Mouse (Mus musculus) liver, postnatal 0 days (tissue): ENCODE measurements around the gene Wdr59. TPM values are rescaled to one million over a fixed set of nuclear protein-coding genes. Genes with fewer than 3 reads are reported as not detected.

Source experiments
- ATAC-seq: fragments of 200-750 bp; cut with Nextera tagmentation; 2 replicates; pipeline ENCODE4 v1.8.0; 2017; ENCODE audit warnings: mild to moderate bottlenecking, moderate library complexity
- DNase-seq: peaks from one replicate; pipeline ENCODE4 v3.0.0-alpha.2; 2016
- H3K27ac ChIP-seq: fragments of 300-500 bp; sonication (generic); 2 replicates; pipeline ENCODE4 v1.5.1; 2014; ENCODE audit warnings: antibody characterized with exemption, moderate library complexity, mild to moderate bottlenecking, low read depth
- H3K27me3 ChIP-seq: fragments of 300-500 bp; sonication (generic); 2 replicates; pipeline ENCODE4 v1.6.1; 2014; ENCODE audit warnings: low read length, control low read depth, mixed read lengths; ENCODE audit not compliant: insufficient read depth
- H3K36me3 ChIP-seq: fragments of 300-500 bp; sonication (generic); replicated peaks from 2 replicates; pipeline ENCODE4 v1.6.1; 2014; ENCODE audit warnings: mild to moderate bottlenecking, control low read depth, low read length, moderate library complexity, mixed read lengths; ENCODE audit not compliant: insufficient read depth
- H3K4me1 ChIP-seq: fragments of 300-500 bp; sonication (generic); 2 replicates; pipeline ENCODE4 v1.6.1; 2014; ENCODE audit warnings: antibody characterized with exemption, mild to moderate bottlenecking, control low read depth; ENCODE audit not compliant: insufficient read depth
- H3K4me2 ChIP-seq: fragments of 300-500 bp; sonication (generic); 2 replicates; pipeline ENCODE4 v1.6.1; 2014; ENCODE audit warnings: low read depth, mild to moderate bottlenecking, low read length, moderate library complexity, mixed read lengths
- H3K4me3 ChIP-seq: fragments of 300-500 bp; sonication (generic); 2 replicates; pipeline ENCODE4 v1.5.1; 2014; ENCODE audit warnings: low read depth, low read length
- H3K9ac ChIP-seq: fragments of 300-500 bp; sonication (generic); replicated peaks from 2 replicates; pipeline ENCODE4 v1.6.1; 2014; ENCODE audit warnings: mild to moderate bottlenecking, moderate library complexity
- H3K9me3 ChIP-seq: fragments of 300-500 bp; sonication (generic); 2 replicates; pipeline ENCODE4 v1.6.1; 2016; ENCODE audit warnings: mild to moderate bottlenecking, control low read depth, low read length, mixed read lengths
- CTCF ChIP-seq: sonication (generic); IDR thresholded peaks from 2 replicates; pipeline ENCODE4 v1.5.1; 2016; ENCODE audit warnings: antibody characterized with exemption, low read depth
- EP300 ChIP-seq: IDR thresholded peaks from 2 replicates; pipeline ENCODE4 v1.6.1; 2016; ENCODE audit warnings: antibody characterized with exemption, low read depth, mild to moderate bottlenecking
- WGBS: fragments of 180-500 bp; shearing (Covaris S2); extraction: QIAGEN DNeasy Blood & Tissue Kit; methylation state at CpG from one replicate; pipeline ENCODE4 v1.1.7; 2014; ENCODE audit not compliant: insufficient replicate concordance; 5-methylcytosine and 5-hydroxymethylcytosine counted together
- polyA plus RNA-seq: library from polyadenylated mRNA; unstranded; fragments of >200 nt; fragmentation: Nextera tagmentation; extraction: Ambion mirVana; gene quantifications from 2 replicates; pipeline ENCODE4 v1.2.1, GENCODE M21; 2015

Gene Wdr59
- 0.77 and 0.92 TPM in 2 replicates for polyA plus RNA-seq

DNA sequence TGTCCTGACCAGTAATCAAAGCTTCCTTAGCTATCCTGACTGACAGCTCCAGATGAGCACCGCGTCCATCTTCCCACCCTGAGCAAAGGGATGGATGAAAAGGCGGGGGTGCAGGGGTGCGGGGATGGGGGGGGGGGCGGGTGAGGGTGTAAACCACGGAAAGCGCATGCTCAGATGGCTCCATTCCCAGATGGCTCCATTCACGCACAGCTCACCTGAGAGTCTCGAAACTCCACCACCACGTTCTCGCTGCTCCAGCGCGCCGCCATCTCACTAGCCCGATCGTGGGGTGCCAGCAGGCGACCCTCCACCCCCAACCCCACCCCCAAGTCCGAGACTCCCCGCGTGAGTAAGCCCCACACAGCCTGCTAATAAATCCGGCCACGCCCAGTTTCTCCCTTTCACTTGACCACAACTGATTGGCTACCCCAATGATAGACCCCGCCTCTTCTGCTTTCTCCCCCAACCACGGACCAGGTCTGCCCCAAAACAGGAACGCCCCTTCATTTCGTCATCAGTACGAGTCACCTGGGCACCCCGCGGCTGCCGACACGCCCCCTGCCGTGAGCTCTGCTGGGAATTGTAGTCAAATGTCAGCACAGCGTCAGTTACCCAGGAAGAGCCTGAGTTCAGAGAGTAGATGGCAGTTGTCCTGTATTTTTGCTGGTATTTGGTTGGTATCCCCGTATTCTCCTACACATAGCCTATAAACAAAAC lies at the start of gene Wdr59:
TSS of gene Wdr59 (minus strand) at position 380 of the 717 bp plus-strand sequence.
- H3K9me3 ChIP-seq = no peaks in the 10 kb centered on the region
- WGBS = under 1% methylated on average over 33 of the region's 34 CpGs
- DNase-seq (peak; percentile 99), ATAC-seq (peak; percentile 100)
- H3K4me1 ChIP-seq = peaks cover 4% of the 10 kb centered on the region
- H3K4me3 ChIP-seq = peak within 1 kb of the TSS; percentile 81
- peak within 1 kb of the TSS; percentile 61 for H3K9ac ChIP-seq
- TF ChIP-seq CTCF (peak; percentile 54), EP300 (no peak)
- 0 out of 2 replicates have a peak within 1 kb of the TSS, but pooled peaks have one; percentile 11 for H3K27ac ChIP-seq
- H3K4me2 ChIP-seq = peak within 1 kb of the TSS; percentile 86
- H3K27me3 ChIP-seq = no peaks in the 10 kb centered on the region
- no peaks in the 10 kb centered on the region for H3K36me3 ChIP-seq

- no peaks in the 10 kb centered on the region for H3K36me3 ChIP-seq
- H3K4me2 ChIP-seq = no peak overlapping the region
- no peaks in the 10 kb centered on the region for H3K9me3 ChIP-seq
- H3K27ac ChIP-seq = no peak overlapping the region
- 82% methylated on average over 10 of the region's 10 CpGs for WGBS
- TF ChIP-seq CTCF (no peak), EP300 (no peak)
- DNase-seq (no peak), ATAC-seq (no peak)
- no peaks in the 10 kb centered on the region for H3K27me3 ChIP-seq
- peaks cover 24% of the 10 kb centered on the region for H3K4me1 ChIP-seq
- no peak overlapping the region for H3K9ac ChIP-seq
- no peak overlapping the region for H3K4me3 ChIP-seq
These were observed 49.8 kb upstream of the Wdr59 start for GRCm38 (mm10) chr8:111571661-111572060.

- H3K27me3 ChIP-seq = no peaks in the 10 kb centered on the region
- ATAC-seq (no peak), DNase-seq (no peak)
- TF ChIP-seq EP300 (no peak), CTCF (no peak)
- 47% methylated on average over 2 of the region's 2 CpGs for WGBS
- H3K4me1 ChIP-seq = peaks cover 30% of the 10 kb centered on the region
- H3K9me3 ChIP-seq = no peaks in the 10 kb centered on the region
- no peaks in the 10 kb centered on the region for H3K36me3 ChIP-seq
- no peak overlapping the region for H3K4me2 ChIP-seq
- no peak overlapping the region for H3K9ac ChIP-seq
- H3K27ac ChIP-seq = no peak overlapping the region
- H3K4me3 ChIP-seq = no peak overlapping the region
These were observed 48.5 kb upstream of the Wdr59 start for GRCm38 (mm10) chr8:111570432-111570831.

GRCm38 (mm10) chr8:111569926-111570325 lies 48.0 kb upstream of the Wdr59 start:
- no peaks in the 10 kb centered on the region for H3K9me3 ChIP-seq
- no peak for DNase-seq
- H3K4me1 ChIP-seq = peaks cover 34% of the 10 kb centered on the region
- H3K4me2 ChIP-seq = no peak overlapping the region
- no peaks in the 10 kb centered on the region for H3K36me3 ChIP-seq
- TF ChIP-seq CTCF (no peak), EP300 (no peak)
- H3K27ac ChIP-seq = no peak overlapping the region
- ATAC-seq = no peak
- WGBS = 78% methylated on average over 4 of the region's 4 CpGs
- H3K9ac ChIP-seq = no peak overlapping the region
- no peak overlapping the region for H3K4me3 ChIP-seq
- no peaks in the 10 kb centered on the region for H3K27me3 ChIP-seq

- WGBS = 29% methylated on average over 3 of the region's 3 CpGs
- no peak overlapping the region for H3K4me3 ChIP-seq
- H3K27me3 ChIP-seq = no peaks in the 10 kb centered on the region
- H3K9me3 ChIP-seq = no peaks in the 10 kb centered on the region
- H3K36me3 ChIP-seq = no peaks in the 10 kb centered on the region
- no peak for TF ChIP-seq CTCF
- 0 out of 2 replicates have a peak, but pooled peaks have one; percentile 24 for TF ChIP-seq EP300
- H3K9ac ChIP-seq = no peak overlapping the region
- H3K4me2 ChIP-seq = no peak overlapping the region
- DNase-seq (no peak), ATAC-seq (peak; percentile 67)
- H3K27ac ChIP-seq = peak overlapping the region; percentile 39
- peaks cover 40% of the 10 kb centered on the region for H3K4me1 ChIP-seq
These were observed 46.1 kb upstream of the Wdr59 start for GRCm38 (mm10) chr8:111568029-111568428.

DNA sequence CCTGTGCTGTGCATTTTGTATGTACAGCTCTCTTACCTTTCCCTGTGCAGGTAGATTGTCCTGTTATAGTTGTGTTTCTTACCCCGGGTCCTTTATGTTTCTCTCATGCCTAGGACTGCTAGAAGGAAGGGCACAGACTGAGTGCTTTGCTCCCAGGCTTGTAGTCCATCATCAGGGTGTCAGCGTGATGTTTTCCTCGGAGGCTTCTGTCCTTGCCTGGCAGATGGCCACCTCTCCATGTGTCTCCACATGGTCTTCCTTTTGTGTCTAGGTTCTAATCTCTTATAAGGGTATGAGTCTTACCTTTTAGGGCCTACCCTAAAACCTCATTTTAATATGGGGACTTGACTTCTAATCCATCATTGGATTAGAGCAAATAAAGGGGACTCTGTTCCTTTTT lies 45.7 kb upstream of the Wdr59 start:
- H3K27me3 ChIP-seq = no peaks in the 10 kb centered on the region
- H3K4me2 ChIP-seq = no peak overlapping the region
- 67% methylated on average over 3 of the region's 3 CpGs for WGBS
- DNase-seq = no peak
- TF ChIP-seq EP300 (no peak), CTCF (no peak)
- peak overlapping the region; percentile 39; the same call in 1 of the 2 replicates for H3K27ac ChIP-seq
- no peak overlapping the region for H3K9ac ChIP-seq
- no peak overlapping the region for H3K4me3 ChIP-seq
- H3K4me1 ChIP-seq = peaks cover 36% of the 10 kb centered on the region
- no peaks in the 10 kb centered on the region for H3K36me3 ChIP-seq
- no peaks in the 10 kb centered on the region for H3K9me3 ChIP-seq
- ATAC-seq = no peak
